Mouse (Mus musculus): Measurements from ENCODE around the gene Ihh.

The Ihh gene

DNA sequence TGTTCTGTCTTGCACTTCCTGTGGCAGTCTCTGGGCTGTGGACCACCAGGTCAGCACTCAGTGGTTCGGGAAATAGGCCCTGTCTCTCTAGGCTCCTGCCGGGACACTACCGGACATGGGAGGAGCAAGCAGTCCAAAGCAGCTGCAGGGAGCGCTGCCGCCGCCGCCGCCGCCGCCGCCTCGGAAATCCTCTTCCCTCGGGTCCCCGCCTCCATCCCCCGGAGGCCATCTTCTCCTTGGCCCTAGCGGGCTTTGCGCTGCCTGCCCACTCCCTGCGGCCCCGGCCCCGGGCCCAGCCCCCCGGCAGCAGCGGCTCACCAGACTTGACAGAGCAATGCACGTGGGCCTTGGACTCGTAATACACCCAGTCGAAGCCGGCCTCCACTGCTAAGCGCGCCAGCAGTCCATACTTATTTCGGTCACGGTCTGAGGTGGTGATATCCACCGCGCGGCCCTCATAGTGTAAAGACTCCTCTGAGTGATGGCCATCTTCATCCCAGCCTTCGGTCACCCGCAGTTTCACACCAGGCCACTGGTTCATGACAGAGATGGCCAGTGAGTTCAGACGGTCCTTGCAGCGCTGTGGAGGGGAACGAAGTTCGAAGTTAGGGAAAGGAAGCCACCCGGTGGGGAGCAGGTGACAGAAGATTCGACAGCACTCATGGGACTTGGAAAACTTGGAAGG is 3.3 kb downstream of the Ihh start:
- DNase-seq (ENCODE audit: low read depth): no peak

DNA sequence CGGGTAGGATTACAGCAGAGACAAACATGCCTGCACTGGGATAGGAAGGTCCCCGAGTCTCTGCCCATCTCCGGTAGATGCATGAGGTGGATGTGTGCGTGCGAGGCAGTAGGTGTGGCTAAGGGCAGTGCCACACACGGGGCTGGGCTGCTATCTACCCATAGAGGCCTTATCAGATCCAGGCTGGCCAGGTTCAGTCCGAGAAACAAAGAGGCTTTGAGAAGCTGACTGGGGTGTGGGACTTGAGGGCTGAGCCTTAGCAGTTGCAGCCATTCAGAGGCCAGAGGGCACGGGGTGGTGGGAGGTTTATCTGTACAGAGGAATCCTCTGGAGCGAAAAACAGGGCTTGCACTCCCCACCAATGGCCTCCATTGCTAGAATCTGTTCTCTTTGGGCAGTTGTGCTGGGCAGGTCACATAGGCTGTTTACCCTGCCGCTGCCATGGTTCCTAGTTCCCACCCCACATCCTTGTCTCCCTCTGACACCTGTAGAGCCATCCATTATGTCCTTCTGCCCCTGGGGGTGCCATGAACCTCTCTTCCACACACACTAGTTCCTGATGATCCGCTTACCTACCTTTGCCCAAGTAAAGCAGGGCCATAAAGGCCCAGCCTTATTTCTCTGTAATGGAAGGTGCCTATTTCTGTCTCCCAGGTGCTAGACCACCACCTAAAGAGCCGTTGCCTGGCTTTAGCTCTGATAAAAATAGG is 9.7 kb downstream of the Ihh start:
- no peak for DNase-seq (ENCODE audit: low read depth)

DNA sequence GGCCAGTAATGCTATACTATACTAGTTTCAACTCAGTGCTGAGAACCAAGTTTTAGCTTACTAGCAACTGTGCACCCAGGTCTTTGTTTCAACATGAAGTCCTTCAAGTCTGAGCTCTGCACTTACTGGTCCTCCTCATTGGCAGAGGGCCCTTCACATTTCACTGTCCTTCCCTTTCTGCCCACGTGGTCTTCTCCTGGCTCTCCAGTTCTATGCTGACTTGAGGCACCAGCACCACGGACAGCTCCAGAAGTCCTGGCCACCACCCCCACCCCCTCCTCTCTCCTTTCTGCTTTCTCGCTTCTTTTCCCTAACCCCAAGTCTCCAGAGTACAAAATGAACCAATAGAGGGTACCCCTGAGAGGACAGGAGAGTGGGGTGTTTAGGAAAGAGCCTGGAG is 11.7 kb downstream of the Ihh start:
- no peak for DNase-seq (ENCODE audit: low read depth)

DNA sequence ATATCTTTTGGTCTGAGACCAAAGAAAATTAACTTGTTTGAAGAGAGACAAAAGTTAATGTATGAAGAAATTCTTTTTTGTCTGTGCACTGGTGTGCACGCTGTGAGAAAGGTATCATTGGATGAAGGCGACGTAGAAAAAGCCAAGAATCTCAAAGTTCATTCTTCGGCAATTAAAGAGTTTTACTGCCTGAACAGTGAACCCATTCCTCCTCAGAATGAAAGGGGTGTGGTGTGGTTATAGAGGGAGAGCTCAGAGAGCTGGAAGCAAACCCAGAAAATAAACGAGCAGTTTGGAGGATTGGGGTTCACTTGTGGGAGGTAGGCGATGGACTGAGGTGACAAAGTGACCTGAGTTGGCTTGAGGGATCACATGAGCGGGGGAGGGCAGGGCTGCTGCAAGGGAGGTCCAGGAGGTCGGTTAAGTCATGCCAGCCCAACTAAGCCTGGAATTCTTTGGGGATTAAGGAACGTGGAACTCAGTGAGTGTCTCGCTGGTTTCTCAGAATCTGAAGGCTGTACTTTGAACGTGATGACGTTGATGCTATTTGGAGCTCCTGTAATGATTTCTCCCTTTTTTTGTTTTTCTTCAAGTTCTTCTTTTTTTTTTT is 15.1 kb downstream of the Ihh start:
- DNase-seq (ENCODE audit: low read depth): no peak

DNA sequence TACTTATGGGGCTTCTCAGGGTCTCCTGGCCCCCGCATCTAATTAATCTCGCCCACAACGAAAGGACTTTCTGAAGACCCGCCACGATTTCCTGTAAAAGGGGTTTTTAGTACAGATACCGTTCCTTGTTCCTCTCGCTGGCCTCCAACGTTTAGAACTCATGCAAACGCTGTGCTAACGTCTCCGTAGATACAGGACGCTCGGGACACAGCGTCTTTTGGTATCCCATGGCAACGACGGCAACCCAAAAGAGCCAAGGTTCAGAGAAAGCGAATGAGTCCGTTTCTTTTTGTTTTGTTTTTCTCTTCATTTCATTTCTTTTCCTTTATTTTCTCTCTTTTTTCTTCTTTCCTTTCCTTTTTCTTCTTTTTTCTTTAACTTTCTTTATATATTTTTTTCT is 16.1 kb downstream of the Ihh start, which contains the start of gene Cfap65:
Gene Cfap65 (minus strand): TSS at position 198 of the 400 bp plus-strand sequence.
- no peak for DNase-seq (ENCODE audit: low read depth)

DNA sequence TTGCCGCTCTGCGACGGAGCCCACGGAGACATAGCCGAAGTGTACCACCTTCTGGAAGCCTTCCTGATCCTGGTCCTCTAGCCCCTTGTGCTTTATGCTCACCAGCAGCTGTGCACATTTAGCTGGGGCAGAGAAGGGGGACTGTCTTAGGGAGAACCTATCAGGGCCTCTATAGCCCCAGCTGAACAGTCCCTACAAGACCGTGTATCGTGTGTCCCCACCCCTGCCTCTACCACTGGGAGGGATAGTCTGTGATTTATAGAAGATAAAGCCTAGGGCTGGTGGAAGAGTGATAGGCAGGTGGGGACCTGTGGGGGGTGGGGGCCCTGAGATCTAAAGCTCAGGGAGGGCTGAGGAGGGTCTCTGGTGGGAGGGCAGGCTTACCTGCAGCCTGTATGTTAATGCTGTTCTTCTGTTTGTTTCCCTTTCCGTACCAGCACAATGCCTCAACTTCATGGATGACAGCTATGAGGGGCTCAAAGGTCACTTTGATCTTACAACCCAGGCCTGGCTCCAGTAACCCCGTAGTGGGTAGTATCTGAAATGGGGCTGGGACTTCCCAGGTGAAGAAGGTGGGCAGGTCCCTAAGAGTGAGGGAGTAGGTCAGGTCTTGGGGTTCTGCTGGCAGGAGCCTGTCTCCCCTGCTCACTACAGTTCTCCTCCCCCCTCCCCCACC is 23.7 kb downstream of the Ihh start:
- DNase-seq (ENCODE audit: low read depth): no peak

DNA sequence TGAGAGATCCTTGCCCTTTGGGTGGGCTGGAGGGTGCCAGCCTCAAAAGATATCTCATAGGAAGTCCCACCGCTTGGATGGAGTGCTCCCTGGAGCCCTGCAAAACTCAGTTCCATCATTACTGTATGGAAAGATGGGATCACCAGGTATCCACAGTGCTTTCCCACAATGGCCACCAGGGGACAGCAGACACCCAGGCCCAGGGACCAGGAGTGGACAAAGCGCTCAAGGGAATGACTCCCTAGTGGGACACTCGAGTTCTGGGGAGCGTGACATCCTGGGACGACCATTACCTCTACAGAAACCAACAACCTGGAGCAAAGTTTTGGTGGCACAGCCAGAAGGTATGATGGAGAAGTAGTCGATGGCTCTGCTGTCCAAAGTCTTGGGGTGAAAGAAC is 24.8 kb downstream of the Ihh start:
- no peak for DNase-seq (ENCODE audit: low read depth)

DNA sequence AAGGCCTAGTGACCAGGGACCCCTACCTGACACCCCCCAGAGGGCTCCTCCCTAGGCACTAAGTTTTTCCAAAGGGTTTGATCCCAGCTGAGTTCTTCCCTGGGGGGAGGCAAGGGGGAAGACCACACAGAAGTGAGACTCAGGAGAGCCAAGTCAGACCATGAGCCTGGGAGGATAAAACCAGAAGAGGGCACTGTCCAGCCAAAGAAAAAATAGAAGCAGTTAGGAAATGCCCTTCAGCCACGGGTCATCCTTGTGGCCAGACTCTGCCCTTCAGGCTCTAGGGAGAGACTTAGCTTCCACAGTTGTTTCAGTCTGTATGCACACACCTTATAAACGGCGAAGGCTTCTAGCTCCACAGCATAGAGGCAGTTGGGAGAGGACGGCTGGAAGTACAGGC is 27.0 kb downstream of the Ihh start:
- no peak for DNase-seq (ENCODE audit: low read depth)

DNA sequence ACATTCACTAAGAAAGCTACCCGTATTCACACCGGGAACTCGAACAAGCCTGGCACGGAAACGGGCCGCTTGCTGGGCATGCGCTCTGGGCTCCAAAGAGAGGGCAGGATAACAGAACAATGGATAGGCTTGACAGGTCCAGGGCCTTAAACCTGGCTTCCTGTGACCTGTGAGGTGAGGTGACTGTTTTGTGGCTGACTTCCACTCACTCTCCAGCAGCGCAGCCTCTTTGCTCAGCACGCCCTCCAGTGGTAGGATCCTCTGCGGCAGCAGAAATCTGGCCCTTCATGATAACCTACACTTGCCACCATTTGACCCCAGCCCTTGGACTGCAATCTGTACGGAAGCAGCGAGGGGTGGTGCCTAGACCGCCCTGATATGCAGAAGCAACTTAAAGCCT is 35.8 kb downstream of the Ihh start:
- DNase-seq (ENCODE audit: low read depth): no peak

DNA sequence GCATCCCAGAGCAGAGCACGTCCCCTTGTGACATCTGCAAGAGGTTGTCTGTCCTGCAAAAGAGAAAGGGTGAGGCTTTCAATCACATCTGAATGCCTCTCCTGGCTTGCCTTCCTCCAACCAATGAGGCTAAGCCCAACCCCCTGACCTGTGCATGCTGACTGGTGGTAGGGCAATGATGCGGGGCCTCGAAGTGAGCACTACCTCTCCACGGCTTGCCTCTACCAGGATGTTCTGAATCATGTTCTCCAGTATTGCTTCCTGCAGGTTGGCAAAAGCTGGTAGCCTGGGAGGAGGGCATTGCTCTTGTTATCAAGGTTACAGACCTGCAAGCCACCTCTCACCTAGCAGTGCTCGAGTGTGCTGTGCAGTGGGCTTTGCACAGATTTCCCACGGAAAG is 49.3 kb downstream of the Ihh start:
- DNase-seq (ENCODE audit: low read depth): no peak

DNA sequence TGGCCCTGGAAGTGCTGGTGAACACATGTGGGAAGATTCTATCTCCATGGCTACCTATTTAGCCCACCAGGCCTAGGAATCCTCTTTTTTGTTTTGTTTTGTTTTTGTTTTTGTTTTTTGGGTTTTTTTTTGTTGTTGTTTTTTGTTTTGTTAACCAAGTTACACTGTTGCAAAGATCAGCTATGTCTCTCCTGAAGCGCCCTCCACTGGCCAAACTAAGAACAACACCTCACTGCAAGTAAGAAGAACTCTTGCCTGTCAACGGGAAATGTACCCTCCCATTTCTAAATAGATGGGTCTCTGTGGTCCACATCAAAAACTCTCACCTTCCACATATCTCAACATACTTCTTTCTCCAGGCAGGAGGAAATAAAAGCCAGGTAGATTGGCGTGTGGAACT is 49.8 kb downstream of the Ihh start:
- DNase-seq (ENCODE audit: low read depth): no peak

DNA sequence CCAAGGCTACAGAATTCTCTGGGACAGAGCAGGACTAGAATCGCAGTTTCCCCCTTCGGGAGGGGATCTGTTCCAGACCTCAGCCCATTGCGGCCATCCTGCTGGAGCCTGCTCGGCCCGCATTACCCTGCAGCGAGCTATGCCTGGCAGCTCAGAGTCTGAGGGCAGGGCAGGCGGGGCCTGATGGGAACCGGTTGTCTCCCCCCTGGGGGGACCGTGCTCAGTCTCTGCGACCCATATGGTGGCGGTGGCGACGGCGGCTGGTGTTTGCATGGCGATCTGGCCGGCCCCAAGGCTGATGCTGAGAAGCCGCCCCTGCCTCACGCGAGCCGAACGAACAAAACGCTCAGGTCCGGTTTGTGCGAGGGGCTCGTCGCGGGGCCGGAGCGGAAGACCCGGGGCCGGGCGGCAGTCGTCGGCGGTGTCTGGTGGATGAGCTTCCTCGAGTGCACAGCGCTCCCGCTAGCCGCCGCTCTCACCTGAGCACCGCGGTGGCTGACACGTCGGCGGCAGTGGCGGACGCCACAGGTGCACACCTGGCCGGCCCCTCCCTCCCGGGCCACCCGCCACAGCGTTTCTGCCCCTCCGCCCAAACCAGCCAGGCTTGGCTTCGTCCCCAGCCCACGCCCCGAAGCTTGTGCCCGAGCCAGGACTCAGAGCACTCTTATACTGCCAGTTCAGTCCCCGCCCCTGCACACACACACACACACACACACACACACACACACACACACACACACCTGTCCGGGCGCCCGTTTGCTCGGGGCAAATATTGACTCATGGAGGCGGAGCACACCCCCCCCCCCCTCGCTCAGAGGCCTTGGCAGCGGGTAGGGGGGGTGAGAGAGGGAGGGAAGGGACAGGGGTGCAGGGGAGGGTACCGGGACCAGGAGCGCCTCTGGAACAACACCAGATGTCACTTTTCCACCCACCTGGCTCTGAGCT is 50.9 kb downstream of the Ihh start:
- no peak for DNase-seq (ENCODE audit: low read depth)

DNA sequence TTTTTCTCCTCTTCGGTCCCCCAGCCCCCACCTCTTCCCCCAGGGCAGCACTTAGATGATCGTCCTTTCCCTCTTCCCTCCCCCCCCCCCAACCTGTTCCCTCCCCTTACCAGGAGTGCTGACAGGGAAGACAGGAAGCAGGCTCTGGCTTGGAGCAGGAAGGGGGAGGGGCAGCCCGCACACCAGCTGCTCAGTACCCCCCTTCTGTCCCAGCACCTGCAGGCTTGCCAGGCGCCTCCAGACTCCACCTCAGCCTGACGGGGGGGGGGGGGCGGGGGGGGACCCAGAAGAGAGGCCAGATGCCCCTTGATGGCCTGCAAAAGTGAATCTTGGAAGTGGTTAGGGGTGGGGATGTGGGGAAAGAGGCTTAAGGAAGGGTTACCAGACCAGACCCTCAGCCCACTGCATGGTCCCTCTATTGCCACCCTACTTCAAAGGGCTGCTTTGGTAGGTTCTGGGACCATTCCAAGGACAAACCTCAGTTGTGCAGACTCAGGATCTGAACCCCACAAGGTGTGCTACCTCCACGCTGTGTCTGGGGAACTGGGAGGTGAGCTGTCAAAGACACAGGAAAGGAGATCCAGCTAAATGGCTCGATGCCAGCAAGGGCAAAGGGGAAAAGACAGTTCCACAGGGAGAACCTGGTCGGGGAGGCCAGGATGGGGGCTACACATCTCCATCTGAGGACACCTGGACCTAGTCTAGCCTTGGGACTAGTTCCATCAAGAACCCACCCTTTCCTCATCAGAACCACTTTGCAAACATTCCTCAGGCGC is 52.6 kb downstream of the Ihh start:
- DNase-seq (ENCODE audit: low read depth): no peak

DNA sequence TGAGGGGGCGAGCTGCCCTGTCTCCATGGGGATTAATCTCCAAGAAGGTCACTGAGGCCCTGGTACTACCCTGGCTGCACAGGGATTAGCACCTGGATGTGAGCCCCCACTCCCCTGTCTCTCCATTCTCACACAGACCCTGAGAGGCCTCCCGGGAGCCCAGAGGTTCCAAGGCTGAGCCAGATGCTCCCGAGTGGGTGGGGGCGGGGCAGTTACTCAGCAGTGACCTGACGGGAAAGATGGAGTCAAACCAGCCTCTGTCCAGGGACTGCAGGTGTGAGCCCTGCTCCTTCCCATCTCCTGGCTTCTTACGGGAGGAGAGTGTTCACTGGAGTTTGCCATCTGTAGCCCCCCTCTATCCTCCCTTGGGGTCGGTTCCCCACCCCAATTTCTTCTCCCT is 53.5 kb downstream of the Ihh start:
- no peak for DNase-seq (ENCODE audit: low read depth)
